Mouse (Mus musculus): ENCODE data around the gene Tbc1d7.

Gene Tbc1d7

DNA sequence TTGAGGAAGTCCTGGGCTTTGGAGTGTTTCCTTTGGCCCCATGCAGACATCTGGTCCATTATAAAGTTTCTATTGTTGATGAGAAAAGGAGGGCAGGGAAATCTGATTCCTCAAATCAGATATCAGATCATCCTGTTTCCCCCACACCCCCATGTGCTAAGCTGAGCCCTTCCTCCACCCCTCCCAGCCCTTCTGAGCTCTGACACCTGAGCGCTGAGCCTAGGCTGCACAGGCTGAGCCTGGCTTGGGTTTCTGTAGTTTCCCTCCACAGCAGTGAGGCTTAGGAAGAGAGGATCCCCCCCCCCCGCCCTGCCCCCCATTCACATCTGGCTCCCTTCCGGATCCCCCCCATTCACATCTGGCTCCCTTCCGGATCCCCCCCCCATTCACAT, 46.6 kb downstream of the Tbc1d7 start:
- ChIA-PET CTCF (interaction anchor here in 1 of 4 experiments (0.8 kb wide), 1 partner anchor 26 kb away, joined by 4 read pairs; no protein-coding TSS in a partner anchor), POLR2A (no interaction called here)

- POLR2A ChIA-PET, result no interaction called here
- CTCF ChIA-PET, result interaction anchor here in 1 of 4 experiments (0.8 kb wide), 1 partner anchor 26 kb away, joined by 4 read pairs; no protein-coding TSS in a partner anchor
Observed at GRCm38 (mm10) chr13:43123895-43124682, 47.2 kb downstream of the Tbc1d7 start.

GRCm38 (mm10) chr13:43122306-43123070, 48.8 kb downstream of the Tbc1d7 start:
- POLR2A ChIA-PET, result interaction anchor here in 2 of 4 experiments (1.1 to 1.3 kb wide), 2 partner anchors 8 kb away, joined by 3 read pairs; no protein-coding TSS in a partner anchor
- CTCF ChIA-PET, result interaction anchor here in 2 of 4 experiments (0.5 to 1.3 kb wide), 2 partner anchors 9 to 617 kb away, joined by 3 to 6 read pairs; no protein-coding TSS in a partner anchor

- POLR2A ChIA-PET, result no interaction called here
- CTCF ChIA-PET, result interaction anchor here in 1 of 4 experiments (0.6 kb wide), 1 partner anchor 294 kb away, joined by 4 read pairs; no protein-coding TSS in a partner anchor
Observed at GRCm38 (mm10) chr13:43113141-43113540, 58.2 kb downstream of the Tbc1d7 start.

GRCm38 (mm10) chr13:43112707-43113106, 58.6 kb downstream of the Tbc1d7 start:
- CTCF ChIA-PET, result interaction anchor here in 1 of 4 experiments (0.6 kb wide), 1 partner anchor 294 kb away, joined by 4 read pairs; no protein-coding TSS in a partner anchor
- POLR2A ChIA-PET, result no interaction called here

GRCm38 (mm10) chr13:43112280-43112679, 59.0 kb downstream of the Tbc1d7 start:
- POLR2A ChIA-PET, result no interaction called here
- CTCF ChIA-PET, result interaction anchor here in 1 of 4 experiments (0.6 kb wide), 1 partner anchor 294 kb away, joined by 4 read pairs; no protein-coding TSS in a partner anchor

DNA sequence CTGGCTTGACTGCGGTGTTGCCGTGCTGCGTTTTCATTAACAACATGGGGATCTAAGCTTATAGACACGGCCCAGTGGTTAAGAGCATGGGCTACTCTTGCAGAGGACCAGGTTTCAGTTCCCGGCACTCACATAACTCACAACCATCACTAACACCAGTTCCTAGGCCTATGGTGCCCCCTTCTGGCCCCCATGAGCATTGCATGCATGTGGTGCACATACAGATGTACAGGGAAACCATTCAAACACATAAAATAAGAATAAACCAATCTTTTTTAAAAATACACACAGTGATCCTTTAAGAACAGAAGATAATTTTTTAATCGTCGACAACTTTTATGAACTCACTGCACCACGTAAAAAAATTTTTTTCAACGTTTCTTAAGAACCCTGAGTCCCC, 66.8 kb downstream of the Tbc1d7 start:
- CTCF ChIA-PET, result no interaction called here
- POLR2A ChIA-PET, result interaction anchor here in 1 of 4 experiments (0.5 kb wide), 1 partner anchor 1446 kb away, joined by 3 read pairs; no protein-coding TSS in a partner anchor

DNA sequence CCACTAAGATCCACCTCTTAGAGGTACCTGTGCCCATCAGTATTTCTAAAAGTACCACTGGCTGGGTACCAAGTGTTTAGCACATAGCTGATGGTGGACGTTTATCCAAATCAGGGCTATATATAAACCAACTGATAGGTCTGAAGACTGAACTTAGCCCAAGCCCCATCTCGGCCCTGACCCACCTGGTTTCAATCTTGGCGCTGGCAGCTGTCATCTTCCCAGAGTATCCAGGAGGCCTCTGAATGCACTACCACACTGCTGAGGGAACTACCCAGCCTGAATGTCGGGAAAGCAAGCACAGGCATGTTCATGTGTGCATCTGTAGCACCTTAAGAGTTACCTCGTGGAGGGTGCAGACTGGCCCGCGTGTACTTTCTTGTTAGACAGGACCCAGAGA, 68.4 kb downstream of the Tbc1d7 start:
- ChIA-PET POLR2A (interaction anchor here in 1 of 4 experiments (0.6 kb wide), 1 partner anchor 69 kb away, joined by 7 read pairs; no protein-coding TSS in a partner anchor), CTCF (interaction anchor here in 3 of 4 experiments (0.6 to 1.1 kb wide), 4 partner anchors 9 to 280 kb away, joined by 3 to 5 read pairs (median 3); no protein-coding TSS in a partner anchor)

Data from embryonic stem cell, embryonic (primary cell).